Mouse (Mus musculus) lung, embryonic 16.5 days (tissue): ENCODE results near the gene Bard1. TPM values are rescaled to one million over a fixed set of nuclear protein-coding genes. Genes with fewer than 3 reads are reported as not detected.

Source experiments
- ATAC-seq: fragments of 200-750 bp; cut with Nextera tagmentation; 2 replicates; pipeline ENCODE4 v1.8.0; 2017; ENCODE audit warnings: low read depth, mild to moderate bottlenecking, moderate library complexity
- H3K27ac ChIP-seq: fragments of 300-500 bp; sonication (generic); 2 replicates; pipeline ENCODE4 v1.5.1; 2014; ENCODE audit warnings: mild to moderate bottlenecking, control low read depth, low read length
- H3K27me3 ChIP-seq: fragments of 300-500 bp; sonication (generic); 2 replicates; pipeline ENCODE4 v1.6.1; 2014; ENCODE audit warnings: low read depth, low read length, mixed read lengths; ENCODE audit not compliant: control insufficient read depth, insufficient read depth
- H3K36me3 ChIP-seq: fragments of 300-500 bp; sonication (generic); 2 replicates; pipeline ENCODE4 v1.6.1; 2014; ENCODE audit warnings: low read length; ENCODE audit not compliant: control insufficient read depth, insufficient read depth
- H3K4me1 ChIP-seq: fragments of 300-500 bp; sonication (generic); replicated peaks from 2 replicates; pipeline ENCODE4 v1.6.1; 2014; ENCODE audit warnings: low read length, mixed read lengths; ENCODE audit not compliant: control insufficient read depth, insufficient read depth
- H3K4me2 ChIP-seq: fragments of 300-500 bp; sonication (generic); 2 replicates; pipeline ENCODE4 v1.6.1; 2014; ENCODE audit warnings: low read depth, low read length, control low read depth
- H3K4me3 ChIP-seq: fragments of 300-500 bp; sonication (generic); 2 replicates; pipeline ENCODE4 v1.5.1; 2014; ENCODE audit warnings: mild to moderate bottlenecking, low read length, control low read depth
- H3K9ac ChIP-seq: fragments of 300-500 bp; sonication (generic); 2 replicates; pipeline ENCODE4 v1.6.1; 2014; ENCODE audit warnings: low read length, control low read depth
- H3K9me3 ChIP-seq: fragments of 300-500 bp; sonication (generic); 2 replicates; pipeline ENCODE4 v1.6.1; 2016; ENCODE audit warnings: low read length; ENCODE audit not compliant: control insufficient read depth
- WGBS: fragments of 180-500 bp; shearing (Covaris S2); extraction: QIAGEN DNeasy Blood & Tissue Kit; methylation state at CpG from one replicate; pipeline ENCODE4 v1.1.7; 2014; 5-methylcytosine and 5-hydroxymethylcytosine counted together
- polyA plus RNA-seq: library from polyadenylated mRNA; unstranded; fragments of >200 nt; fragmentation: Nextera tagmentation; extraction: Ambion mirVana; gene quantifications from 2 replicates; pipeline ENCODE4 v1.2.1, GENCODE M21; 2015

The Bard1 gene
- polyA plus RNA-seq, 1 experiment from 2014 or later: 2.1 TPM

GRCm38 (mm10) chr1:71101369-71101970, 1.5 kb downstream of the Bard1 start:
- Histone ChIP-seq H3K27me3 (no peaks in the 10 kb centered on the region), H3K9me3 (no peaks in the 10 kb centered on the region), H3K4me3 (peak overlapping the region; percentile 30), H3K36me3 (no peaks in the 10 kb centered on the region), H3K4me1 (peaks cover 13% of the 10 kb centered on the region; the same call in 1 of the 2 replicates), H3K4me2 (peak overlapping the region; percentile 33), H3K9ac (no peak overlapping the region; the same call in 1 of the 2 replicates), H3K27ac (no peak overlapping the region)
- 35% methylated on average over 11 of the region's 11 CpGs for WGBS
- ATAC-seq: no peak

GRCm38 (mm10) chr1:71100591-71101368, 2.2 kb downstream of the Bard1 start:
- no peak for ATAC-seq
- Histone ChIP-seq H3K36me3 (no peaks in the 10 kb centered on the region), H3K4me2 (peak overlapping the region; percentile 31), H3K27ac (peak overlapping the region; percentile 71), H3K4me1 (peaks cover 13% of the 10 kb centered on the region; the same call in 1 of the 2 replicates), H3K4me3 (no peak overlapping the region), H3K9ac (no peak overlapping the region), H3K9me3 (no peaks in the 10 kb centered on the region), H3K27me3 (no peaks in the 10 kb centered on the region)
- whole genome bisulfite sequencing: 50% methylated on average over 5 of the region's 5 CpGs

GRCm38 (mm10) chr1:71099945-71100515, 2.9 kb downstream of the Bard1 start:
- Histone ChIP-seq H3K4me3 (no peak overlapping the region), H3K36me3 (no peaks in the 10 kb centered on the region), H3K9ac (peak overlapping the region; percentile 37; the same call in 1 of the 2 replicates), H3K4me2 (peak overlapping the region; percentile 36), H3K4me1 (peaks cover 13% of the 10 kb centered on the region; the same call in 1 of the 2 replicates), H3K27me3 (no peaks in the 10 kb centered on the region), H3K27ac (peak overlapping the region; percentile 71), H3K9me3 (no peaks in the 10 kb centered on the region)
- no peak for ATAC-seq
- WGBS: 36% methylated on average over 3 of the region's 3 CpGs

- Histone ChIP-seq H3K9me3 (no peaks in the 10 kb centered on the region), H3K27me3 (no peaks in the 10 kb centered on the region), H3K4me1 (peaks cover 8% of the 10 kb centered on the region; the same call in 1 of the 2 replicates), H3K4me2 (no peak overlapping the region), H3K36me3 (no peaks in the 10 kb centered on the region), H3K27ac (no peak overlapping the region), H3K4me3 (no peak overlapping the region), H3K9ac (no peak overlapping the region)
- no peak for ATAC-seq
- WGBS: 94% methylated on average over 1 of the region's 1 CpGs
These were observed 6.9 kb downstream of the Bard1 start for GRCm38 (mm10) chr1:71096031-71096430.

GRCm38 (mm10) chr1:71095211-71095805, 7.6 kb downstream of the Bard1 start:
- WGBS: 87% methylated on average over 2 of the region's 2 CpGs
- ATAC-seq: no peak
- H3K9me3 ChIP-seq: no peaks in the 10 kb centered on the region
- no peaks in the 10 kb centered on the region for H3K27me3 ChIP-seq
- H3K4me1 ChIP-seq: peaks cover 6% of the 10 kb centered on the region; the same call in 1 of the 2 replicates
- no peaks in the 10 kb centered on the region for H3K36me3 ChIP-seq
- H3K9ac ChIP-seq: no peak overlapping the region
- no peak overlapping the region for H3K27ac ChIP-seq
- H3K4me3 ChIP-seq: no peak overlapping the region
- no peak overlapping the region for H3K4me2 ChIP-seq

GRCm38 (mm10) chr1:71075651-71076050, 27.3 kb downstream of the Bard1 start:
- Histone ChIP-seq H3K27ac (no peak overlapping the region), H3K36me3 (no peaks in the 10 kb centered on the region), H3K4me2 (no peak overlapping the region), H3K4me1 (no peaks in the 10 kb centered on the region), H3K4me3 (no peak overlapping the region), H3K27me3 (no peaks in the 10 kb centered on the region), H3K9ac (no peak overlapping the region), H3K9me3 (no peaks in the 10 kb centered on the region)
- no peak for ATAC-seq
- 67% methylated on average over 3 of the region's 3 CpGs for WGBS

GRCm38 (mm10) chr1:71070771-71071170, 32.2 kb downstream of the Bard1 start:
- no peak overlapping the region for H3K4me3 ChIP-seq
- H3K27me3 ChIP-seq: no peaks in the 10 kb centered on the region
- H3K27ac ChIP-seq: no peak overlapping the region
- no peaks in the 10 kb centered on the region for H3K4me1 ChIP-seq
- no peaks in the 10 kb centered on the region for H3K9me3 ChIP-seq
- no peak overlapping the region for H3K4me2 ChIP-seq
- no peaks in the 10 kb centered on the region for H3K36me3 ChIP-seq
- no peak overlapping the region for H3K9ac ChIP-seq
- no peak for ATAC-seq

GRCm38 (mm10) chr1:71068728-71069304, 34.1 kb downstream of the Bard1 start:
- H3K9me3 ChIP-seq: no peaks in the 10 kb centered on the region
- no peak overlapping the region for H3K9ac ChIP-seq
- H3K27me3 ChIP-seq: no peaks in the 10 kb centered on the region
- H3K36me3 ChIP-seq: 0 out of 2 replicates have a peak, but pooled peaks cover 4% of the 10 kb centered on the region
- no peaks in the 10 kb centered on the region for H3K4me1 ChIP-seq
- no peak for ATAC-seq
- H3K4me3 ChIP-seq: no peak overlapping the region
- H3K4me2 ChIP-seq: no peak overlapping the region
- 84% methylated on average over 3 of the region's 3 CpGs for WGBS
- no peak overlapping the region for H3K27ac ChIP-seq
